In genomic region chr13:111491046-111491756, GRCm38 (mm10) we compare ENCODE assay signal across 8 mouse cellular contexts. TPM values are rescaled to one million over a fixed set of nuclear protein-coding genes. Genes with fewer than 3 reads are reported as not detected.
DNase-seq lines count a peak whose midpoint lies in the region; ATAC-seq and TF ChIP-seq lines count a peak whose summit lies in the region.

No protein-coding gene starts in this region.

- no peak for TF ChIP-seq POLR2A in lung, adult 2 months (IDR thresholded peaks at IDR 0.05; ENCODE audit: borderline replicate concordance, extremely low read depth, low read depth, low read length)

- no peak for ATAC-seq in CD4-positive, CD25-positive, alpha-beta regulatory T cell, adult 4 months
- no peak for ATAC-seq in lung, embryonic 15.5 days (ENCODE audit: borderline replicate concordance, extremely low read depth, low FRiP score, low TSS enrichment)
- no peak for ATAC-seq in intestine, embryonic 14.5 days (replicated peaks; ENCODE audit: low FRiP score, low TSS enrichment, low read depth)
- ATAC-seq in neural tube, embryonic 11.5 days (ENCODE audit: insufficient read depth, low FRiP score, low TSS enrichment), result no peak

- peak overlapping the region; percentile 87 for H3K4me2 ChIP-seq in lung, embryonic 15.5 days
- peak overlapping the region; percentile 66 for H3K4me2 ChIP-seq in intestine, embryonic 14.5 days (ENCODE audit: low read length)
- H3K4me2 ChIP-seq in neural tube, embryonic 11.5 days (ENCODE audit: low read depth), result peak overlapping the region; percentile 70

- H3K36me3 ChIP-seq in lung, embryonic 15.5 days, result no peaks in the 10 kb centered on the region
- H3K36me3 ChIP-seq in intestine, embryonic 14.5 days (ENCODE audit: control insufficient read depth, insufficient read depth, low read length), result no peaks in the 10 kb centered on the region
- no peaks in the 10 kb centered on the region for H3K36me3 ChIP-seq in neural tube, embryonic 11.5 days (ENCODE audit: control insufficient read depth, insufficient read depth, low read length)

- peaks cover 26% of the 10 kb centered on the region for H3K27me3 ChIP-seq in lung, embryonic 15.5 days
- H3K27me3 ChIP-seq in intestine, embryonic 14.5 days (replicated peaks; ENCODE audit: control insufficient read depth, insufficient read depth, low read length), result peaks cover 21% of the 10 kb centered on the region
- peaks cover 12% of the 10 kb centered on the region; the same call in 1 of the 2 replicates for H3K27me3 ChIP-seq in neural tube, embryonic 11.5 days (ENCODE audit: control insufficient read depth, insufficient read depth, low read length)

- H3K4me1 ChIP-seq in lung, embryonic 15.5 days, result peaks cover 9% of the 10 kb centered on the region
- H3K4me1 ChIP-seq in lung, adult 2 months (ENCODE audit: control insufficient read depth, insufficient read depth, low read length), result peaks cover 2% of the 10 kb centered on the region
- peaks cover 15% of the 10 kb centered on the region for H3K4me1 ChIP-seq in intestine, embryonic 14.5 days (replicated peaks; ENCODE audit: control insufficient read depth, insufficient read depth, low read length)
- peaks cover 3% of the 10 kb centered on the region; the same call in 1 of the 2 replicates for H3K4me1 ChIP-seq in neural tube, embryonic 11.5 days (ENCODE audit: control insufficient read depth, insufficient read depth, low read length)

- peak; percentile 29 for DNase-seq in CD4-positive, CD25-positive, alpha-beta regulatory T cell, adult 2 months (ENCODE audit: low read depth, low spot score)
- no peak for DNase-seq in lung, adult 2 months
- no peak for DNase-seq in intestine, embryonic 14.5 days (ENCODE audit: low spot score)
- no peak for DNase-seq in neural tube, embryonic 11.5 days (ENCODE audit: low spot score)
- no peak for DNase-seq in layer of hippocampus, adult 8-10 months (ENCODE audit: low spot score in 2 of 2)
- DNase-seq in left cerebral cortex, adult 8-10 months (ENCODE audit: low spot score in 2 of 2), result no peak

- H3K9me3 ChIP-seq in lung, embryonic 15.5 days, result no peaks in the 10 kb centered on the region
- no peaks in the 10 kb centered on the region for H3K9me3 ChIP-seq in intestine, embryonic 14.5 days (ENCODE audit: control insufficient read depth, low read length)
- no peaks in the 10 kb centered on the region for H3K9me3 ChIP-seq in neural tube, embryonic 11.5 days (ENCODE audit: control insufficient read depth, low read length)

- 22% methylated on average over 13 of the region's 13 CpGs for WGBS in lung, embryonic 15.5 days
- 34% methylated on average over 13 of the region's 13 CpGs for WGBS in lung, adult 2 months
- WGBS in intestine, embryonic 14.5 days, result 26% methylated on average over 13 of the region's 13 CpGs
- 25% methylated on average over 13 of the region's 13 CpGs for WGBS in neural tube, embryonic 11.5 days

- TF ChIP-seq CTCF in lung, adult 2 months (IDR thresholded peaks at IDR 0.05; ENCODE audit: insufficient read depth, low read length), result no peak

- H3K9ac ChIP-seq in lung, embryonic 15.5 days, result no peak overlapping the region
- no peak overlapping the region for H3K9ac ChIP-seq in intestine, embryonic 14.5 days (ENCODE audit: low read length)
- no peak overlapping the region for H3K9ac ChIP-seq in neural tube, embryonic 11.5 days (ENCODE audit: low read length)

- no peak overlapping the region for H3K27ac ChIP-seq in lung, embryonic 15.5 days
- no peak overlapping the region for H3K27ac ChIP-seq in intestine, embryonic 14.5 days (ENCODE audit: low read depth)
- H3K27ac ChIP-seq in neural tube, embryonic 11.5 days (ENCODE audit: low read depth, low read length), result no peak overlapping the region

- peak overlapping the region; percentile 95 for H3K4me3 ChIP-seq in lung, embryonic 15.5 days
- H3K4me3 ChIP-seq in lung, adult 2 months (replicated peaks; ENCODE audit: extremely low read depth, low read depth, low read length), result no peak overlapping the region
- peak overlapping the region; percentile 49; the same call in 1 of the 2 replicates for H3K4me3 ChIP-seq in intestine, embryonic 14.5 days (ENCODE audit: low read depth, low read length)
- peak overlapping the region; percentile 94 for H3K4me3 ChIP-seq in neural tube, embryonic 11.5 days (ENCODE audit: low read depth, low read length)

RNA-seq across cellular contexts. Expression of gene Gpbp1, which starts 1.3 kb away (rescaled TPM):
- polyA plus RNA-seq in CD4-positive, CD25-positive, alpha-beta regulatory T cell, adult 4 months (2017; shearing (Covaris generic)), result 100 to 1,000 TPM; 162 to 171 TPM
- polyA plus RNA-seq in lung, embryonic 15.5 days (2015; fragmentation: Nextera tagmentation; extraction: Ambion mirVana), result 85.4 and 86.1 TPM in 2 replicates
- 1.7 and 3.9 TPM in 2 replicates for polyA plus RNA-seq in lung, adult 2 months (2012; rRNA removed)
- polyA plus RNA-seq in intestine, embryonic 14.5 days (2014; fragmentation: Nextera tagmentation; extraction: Ambion mirVana), result 80.3 and 89.3 TPM in 2 replicates
- polyA plus RNA-seq in neural tube, embryonic 11.5 days (2014; fragmentation: Nextera tagmentation; extraction: Ambion mirVana), result 129 and 135 TPM in 2 replicates
- 100 to 1,000 TPM in 2 of 4 experiments, 10 to 100 TPM in 2; 83.8 to 113 (median 95.5) TPM for total RNA-seq in layer of hippocampus, adult 8-10 months (2022)
- 100 to 1,000 TPM in 1 of 4 experiments, 10 to 100 TPM in 3; 82.3 to 102 (median 90.8) TPM for total RNA-seq in left cerebral cortex, adult 8-10 months (2022)

RNA-seq across cellular contexts. Expression of gene Gm49496, which starts 58.5 kb away (rescaled TPM):
- polyA plus RNA-seq in CD4-positive, CD25-positive, alpha-beta regulatory T cell, adult 4 months (2017; shearing (Covaris generic)), result not detected
- not detected in 2 replicates for polyA plus RNA-seq in lung, embryonic 15.5 days (2015; fragmentation: Nextera tagmentation; extraction: Ambion mirVana)
- polyA plus RNA-seq in lung, adult 2 months (2012; rRNA removed), result not detected in 2 replicates
- polyA plus RNA-seq in intestine, embryonic 14.5 days (2014; fragmentation: Nextera tagmentation; extraction: Ambion mirVana), result not detected in 2 replicates
- not detected in 2 replicates for polyA plus RNA-seq in neural tube, embryonic 11.5 days (2014; fragmentation: Nextera tagmentation; extraction: Ambion mirVana)
- total RNA-seq in layer of hippocampus, adult 8-10 months (2022), result not detected
- total RNA-seq in left cerebral cortex, adult 8-10 months (2022), result not detected

Comparison
In these comparisons a context has a peak if more than half of its experiments do, and no peak if none do; other contexts are left out.
1. RNA of gene Gpbp1, which starts 1.3 kb away (polyA plus RNA-seq): 162 to 171 TPM in CD4-positive, CD25-positive, alpha-beta regulatory T cell, adult 4 months, 129 to 135 TPM in neural tube, embryonic 11.5 days, 85.4 to 86.1 TPM in lung, embryonic 15.5 days and 80.3 to 89.3 TPM in intestine, embryonic 14.5 days; 1.7 to 3.9 TPM in lung, adult 2 months; every median in the first group is over 10 times any median in the second.
2. Peak in every context shown above with its lines, with median percentiles within 50 percentile points of each other: H3K4me2 ChIP-seq.